Mouse (Mus musculus) CH12.LX (cell line): ENCODE measurements around the gene Klhdc9. TPM values are rescaled to one million over a fixed set of nuclear protein-coding genes. Genes with fewer than 3 reads are reported as not detected.
"Not testable (repeated sequence)": the region's sequence is repeated elsewhere in the genome, so short reads cannot be mapped to it uniquely, and the experiment has no call there.

Source experiments
- DNase-seq: peaks from one replicate; pipeline ENCODE4 v3.0.0-alpha.2; 2013; ENCODE audit errors: extremely low read depth
- H3K27ac ChIP-seq: 2 replicates; pipeline ENCODE4 v1.5.1; 2012; ENCODE audit warnings: low read depth, mild to moderate bottlenecking, control low read depth, moderate library complexity; ENCODE audit not compliant: insufficient read depth
- H3K27me3 ChIP-seq: replicated peaks from 2 replicates; pipeline ENCODE3; 2012; ENCODE audit warnings: inconsistent platforms
- H3K36me3 ChIP-seq, 2 experiments: replicated peaks in 1 of 2; 2 replicates each; pipeline versions ENCODE3 to v1.6.1; 2012; ENCODE audit warnings: inconsistent platforms in 1 of 2, low read length in 1 of 2, mild to moderate bottlenecking in 1 of 2, mixed read lengths in 1 of 2, moderate library complexity in 1 of 2; ENCODE audit not compliant: control insufficient read depth in 1 of 2, insufficient read depth in 1 of 2
- H3K4me1 ChIP-seq, 2 experiments: 2 replicates each; pipeline ENCODE4 v1.6.1; 2012; ENCODE audit warnings: inconsistent platforms in 1 of 2, moderate library complexity in 1 of 2; ENCODE audit not compliant: insufficient read depth in 2 of 2, control insufficient read depth in 1 of 2
- H3K4me2 ChIP-seq: 2 replicates; pipeline ENCODE4 v1.6.1; 2012; ENCODE audit warnings: low read depth, mild to moderate bottlenecking, control low read depth; ENCODE audit not compliant: poor library complexity, insufficient read depth, severe bottlenecking
- H3K4me3 ChIP-seq, 3 experiments: fragments of 150-350 bp in 1 of 3; sonication (generic) in 1 of 3; replicated peaks in 1 of 3; 2 replicates each; pipeline versions ENCODE3 to v1.5.1; 2011 to 2012; ENCODE audit warnings: low read depth in 2 of 3, low read length in 2 of 3, mild to moderate bottlenecking in 2 of 3, moderate library complexity in 2 of 3, control low read depth in 1 of 3, improper control_type of control experiment in 1 of 3, inconsistent platforms in 1 of 3, mixed read lengths in 1 of 3; ENCODE audit not compliant: poor library complexity in 1 of 3
- H3K79me2 ChIP-seq: replicated peaks from 2 replicates; pipeline ENCODE4 v1.6.1; 2012; ENCODE audit warnings: mild to moderate bottlenecking, moderate library complexity; ENCODE audit not compliant: control insufficient read depth, poor library complexity, insufficient read depth, severe bottlenecking; ENCODE audit errors: extremely low read depth
- H3K9ac ChIP-seq: 2 replicates; pipeline ENCODE4 v1.6.1; 2012; ENCODE audit warnings: low read depth, mild to moderate bottlenecking, control low read depth, moderate library complexity; ENCODE audit not compliant: insufficient read depth
- H3K9me3 ChIP-seq: replicated peaks from 2 replicates; pipeline ENCODE3; 2012; ENCODE audit warnings: low read length, inconsistent platforms, mixed read lengths
- BHLHE40 ChIP-seq: IDR thresholded peaks from 2 replicates; pipeline ENCODE4 v1.6.1; 2011; ENCODE audit warnings: mild to moderate bottlenecking, low read depth, low read length, improper control_type of control experiment
- CHD1 ChIP-seq: IDR thresholded peaks from 2 replicates; pipeline ENCODE4 v1.6.1; 2012; ENCODE audit warnings: low read depth, low read length, improper control_type of control experiment, inconsistent platforms
- CTCF ChIP-seq, 2 experiments: IDR thresholded peaks in 1 of 2; conservative IDR thresholded peaks in 1 of 2; 2 replicates each; pipeline ENCODE4 v1.5.1; 2011 to 2012; ENCODE audit warnings: low read depth in 2 of 2, low read length in 2 of 2, improper control_type of control experiment in 1 of 2, inconsistent platforms in 1 of 2, mild to moderate bottlenecking in 1 of 2, moderate library complexity in 1 of 2
- EP300 ChIP-seq: IDR thresholded peaks from 2 replicates; pipeline ENCODE4 v1.6.1; 2011; ENCODE audit warnings: low read length, improper control_type of control experiment
- ETS1 ChIP-seq: conservative IDR thresholded peaks from 2 replicates; pipeline ENCODE4 v1.6.1; 2012; ENCODE audit warnings: low read depth, mild to moderate bottlenecking, inconsistent platforms, low read length, improper control_type of control experiment, moderate library complexity
- IRF4 ChIP-seq: IDR thresholded peaks from 2 replicates; pipeline ENCODE4 v1.6.1; 2014; ENCODE audit warnings: low read depth, mild to moderate bottlenecking, inconsistent platforms, low read length, improper control_type of control experiment
- JUN ChIP-seq: IDR thresholded peaks from 2 replicates; pipeline ENCODE4 v1.6.1; 2011; ENCODE audit warnings: low read depth, mild to moderate bottlenecking, low read length, improper control_type of control experiment, moderate library complexity; ENCODE audit not compliant: insufficient read depth
- JUND ChIP-seq: conservative IDR thresholded peaks from 2 replicates; pipeline ENCODE4 v1.6.1; 2011; ENCODE audit warnings: low read depth, low read length, improper control_type of control experiment
- KAT2A ChIP-seq: IDR thresholded peaks from 2 replicates; pipeline ENCODE4 v1.6.1; 2012; ENCODE audit warnings: low read length, improper control_type of control experiment, inconsistent platforms; ENCODE audit not compliant: insufficient replicate concordance
- MAFK ChIP-seq: IDR thresholded peaks from 2 replicates; pipeline ENCODE4 v1.6.1; 2011; ENCODE audit warnings: low read length, improper control_type of control experiment; ENCODE audit not compliant: insufficient replicate concordance
- MAZ ChIP-seq: IDR thresholded peaks from 2 replicates; pipeline ENCODE4 v1.6.1; 2012; ENCODE audit warnings: low read depth, mild to moderate bottlenecking, inconsistent platforms, low read length, improper control_type of control experiment, moderate library complexity
- NELFE ChIP-seq: IDR thresholded peaks from 2 replicates; pipeline ENCODE4 v1.6.1; 2011; ENCODE audit warnings: low read depth, low read length, improper control_type of control experiment
- PAX5 ChIP-seq: IDR thresholded peaks from 2 replicates; pipeline ENCODE4 v1.6.1; 2012; ENCODE audit warnings: low read length, inconsistent platforms, mixed read lengths
- POLR2A ChIP-seq: IDR thresholded peaks from 2 replicates; pipeline ENCODE4 v1.6.1; 2011; ENCODE audit warnings: low read depth, mild to moderate bottlenecking, improper control_type of control experiment, low read length
- RAD21 ChIP-seq: IDR thresholded peaks from 2 replicates; pipeline ENCODE4 v1.6.1; 2011; ENCODE audit warnings: low read depth, mild to moderate bottlenecking, low read length, improper control_type of control experiment, moderate library complexity
- SIN3A ChIP-seq: IDR thresholded peaks from 2 replicates; pipeline ENCODE4 v1.6.1; 2012; ENCODE audit warnings: low read length, improper control_type of control experiment, inconsistent platforms
- TBP ChIP-seq: conservative IDR thresholded peaks from 2 replicates; pipeline ENCODE4 v1.6.1; 2011; ENCODE audit warnings: low read depth, low read length, improper control_type of control experiment
- USF1 ChIP-seq: IDR thresholded peaks from 2 replicates; pipeline ENCODE4 v1.6.1; 2014; ENCODE audit warnings: low read depth, mild to moderate bottlenecking, inconsistent platforms, low read length, improper control_type of control experiment
- USF2 ChIP-seq: conservative IDR thresholded peaks from 2 replicates; pipeline ENCODE4 v1.6.1; 2011; ENCODE audit warnings: low read depth, low read length, improper control_type of control experiment
- ZC3H11A ChIP-seq: IDR thresholded peaks from 2 replicates; pipeline ENCODE4 v1.6.1; 2012; ENCODE audit warnings: low read depth, mild to moderate bottlenecking, inconsistent platforms, low read length, improper control_type of control experiment
- ZNF384 ChIP-seq: IDR thresholded peaks from 2 replicates; pipeline ENCODE4 v1.6.1; 2012; ENCODE audit warnings: low read depth, low read length, improper control_type of control experiment, inconsistent platforms
- dilution Hi-C: fragments of 300-500 bp; cut with MboI; formaldehyde crosslinking; loops from 2 replicates; pipeline ENCODE4 v1.14.3; 2020; ENCODE audit warnings: low sequenced_read_pairs; ENCODE audit not compliant: extremely low pct_unique_long_range_greater_than_20kb, extremely low pct_ligation_motif_present
- in situ Hi-C: fragments of 300-500 bp; cut with MboI; formaldehyde crosslinking; loops from 3 replicates; pipeline ENCODE4 v1.14.3; 2019; ENCODE audit warnings: low sequenced_read_pairs, low pct_ligation_motif_present, low pct_unique_long_range_greater_than_20kb, mixed read lengths
- polyA plus RNA-seq: library from polyadenylated mRNA; unstranded; fragments of >175 nt; gene quantifications from 2 replicates; pipeline ENCODE4 v1.2.1, GENCODE M21; 2012; ENCODE audit warnings: low read depth; ENCODE audit not compliant: insufficient read length
- total RNA-seq, 2 experiments: library from RNA; depleted of rRNA; stranded (reverse); fragments of 300-350 nt in 1 of 2; fragments of >200 nt in 1 of 2; gene quantifications; 2 replicates each; pipeline ENCODE4 v1.2.3; 2012 to 2014

Gene Klhdc9
- total and polyA plus RNA-seq, 3 experiments, result 0.08 TPM; not detected in 2

GRCm38 (mm10) chr1:171328244-171328643, 32.4 kb downstream of the Klhdc9 start:
- no peaks in the 10 kb centered on the region for H3K27me3 ChIP-seq
- dilution Hi-C loops, result no loop called here
- no peaks in the 10 kb centered on the region for H3K9me3 ChIP-seq
- TF ChIP-seq MAZ (no peak), USF1 (no peak), CTCF (conservative IDR thresholded peaks at IDR 0.05 in 1 of 2, IDR thresholded peaks at IDR 0.05 in 1 of 2; ENCODE audit: low read depth in 2 of 2, low read length in 2 of 2) (no peak), ETS1 (no peak), JUND (no peak), MAFK (no peak), RAD21 (no peak), TBP (no peak), ZC3H11A (no peak), ZNF384 (no peak), NELFE (no peak), PAX5 (no peak), POLR2A (no peak), KAT2A (no peak), JUN (no peak), USF2 (no peak), SIN3A (no peak; the same call in 1 of the 2 replicates), EP300 (no peak), CHD1 (no peak)
- H3K36me3 ChIP-seq, result peaks cover 2 to 37% of the 10 kb centered on the region in 2 experiments
- H3K27ac ChIP-seq, result peak overlapping the region; percentile 91
- DNase-seq, result peak; percentile 52
- in situ Hi-C loops, result no loop called here
- peaks cover 13 to 47% of the 10 kb centered on the region in 2 experiments for H3K4me1 ChIP-seq
- H3K9ac ChIP-seq, result peak overlapping the region; percentile 95
- H3K4me2 ChIP-seq, result peak overlapping the region; percentile 98
- H3K4me3 ChIP-seq, result peak overlapping the region; percentile 85 to 98 (median 90)
- H3K79me2 ChIP-seq, result peaks cover 51% of the 10 kb centered on the region

DNA sequence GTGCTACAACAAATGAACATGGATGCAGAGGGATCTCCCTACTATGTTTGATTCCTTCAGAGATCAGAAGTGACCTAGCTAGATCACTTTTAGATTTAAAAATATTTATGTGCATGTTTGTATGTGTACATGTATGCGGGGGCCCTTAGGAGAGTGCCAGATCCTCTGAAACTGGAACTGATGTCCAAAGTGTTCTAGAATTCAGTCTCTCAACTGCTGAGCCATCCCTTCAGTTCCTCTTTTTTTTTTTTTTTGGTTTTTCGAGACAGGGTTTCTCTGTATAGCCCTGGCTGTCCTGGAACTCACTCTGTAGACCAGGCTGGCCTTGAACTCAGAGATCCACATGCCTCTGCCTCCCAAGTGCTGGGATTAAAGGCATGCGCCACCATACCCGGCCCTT, 34.0 kb downstream of the Klhdc9 start:
- not testable (repeated sequence) for H3K4me3 ChIP-seq
- TF ChIP-seq ZNF384 (peak; percentile 92), EP300 (peak; percentile 78), BHLHE40 (0 out of 2 replicates have a peak, but pooled peaks have one; percentile 29), IRF4 (peak; percentile 73)
- TF ChIP-seq, all 38 proteins: peak for 4; not testable (repeated sequence) for 34
- Histone ChIP-seq H3K4me2 (peak overlapping the region; percentile 98; the same call in 1 of the 2 replicates), H3K27ac (0 out of 2 replicates have a peak overlapping the region, but pooled peaks have one; percentile 23), H3K79me2 (peaks cover 43% of the 10 kb centered on the region), H3K36me3 (peaks cover 2 to 27% of the 10 kb centered on the region in 2 experiments), H3K4me1 (peaks cover 13 to 45% of the 10 kb centered on the region in 2 experiments)
- H3K9ac ChIP-seq, H3K27me3 ChIP-seq, dilution Hi-C loops, in situ Hi-C loops, H3K9me3 ChIP-seq: not testable (repeated sequence)
- peak; percentile 52 for DNase-seq
